In the genomic region with DNA sequence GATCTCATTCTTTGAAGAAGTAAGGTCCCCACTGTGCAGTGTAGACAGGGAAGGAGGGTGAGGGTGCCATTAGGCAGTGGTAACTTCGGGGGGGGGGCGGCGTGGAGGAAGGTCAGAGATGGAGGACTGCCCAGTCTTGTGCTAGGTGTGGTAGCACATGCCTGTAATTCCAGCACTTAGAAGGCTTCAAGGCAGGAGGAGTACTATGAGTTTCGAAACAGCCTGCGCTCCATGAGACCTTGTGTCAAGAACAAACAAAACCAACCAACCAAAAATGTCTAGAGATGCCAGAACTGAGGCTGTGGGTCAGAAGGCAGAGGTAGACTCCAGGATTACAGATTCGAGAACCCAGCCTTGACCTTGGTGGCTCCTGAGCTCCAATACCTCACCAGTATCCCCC, we compare ENCODE assay signal across 19 mouse cellular contexts.
"Had no signal": no experiment of that assay in that cellular context is flagged by ENCODE, and none has a peak within 500 bp of the region (broad histone marks: within the 10 kb centered on the region; RNA-seq: fewer than 3 reads in every experiment).

No protein-coding gene starts in this region.

- H3K9ac ChIP-seq: limb, embryonic 13.5 days; liver, embryonic 12.5 days; liver, embryonic 15.5 days; lung, embryonic 14.5 days; neural tube, embryonic 13.5 days had no signal

- ATAC-seq: liver, embryonic 12.5 days had no signal

- H3K36me3 ChIP-seq: limb, embryonic 10.5 days; limb, embryonic 13.5 days; liver, embryonic 12.5 days; liver, embryonic 15.5 days; midbrain, embryonic 10.5 days; midbrain, embryonic 13.5 days; neural tube, embryonic 13.5 days had no signal

- H3K4me2 ChIP-seq: limb, embryonic 13.5 days; liver, embryonic 12.5 days; liver, embryonic 15.5 days; lung, embryonic 14.5 days; midbrain, embryonic 13.5 days; neural tube, embryonic 13.5 days had no signal

- H3K4me1 ChIP-seq: liver, embryonic 12.5 days; liver, embryonic 15.5 days had no signal

- H3K27ac ChIP-seq: kidney, postnatal 0 days; layer of hippocampus, adult 2 months; limb, embryonic 13.5 days; liver, embryonic 12.5 days; liver, embryonic 15.5 days; midbrain, embryonic 13.5 days had no signal

- DNase-seq: kidney, adult 2 months; kidney, postnatal 25 days; layer of hippocampus, adult 9-11 months; liver; lung, embryonic 14.5 days; retina, postnatal 1 day; thymus, adult 18-20 months; thymus, postnatal 4 days had no signal

- H3K4me3 ChIP-seq: layer of hippocampus, adult 2 months; limb, embryonic 10.5 days; limb, embryonic 13.5 days; liver, embryonic 12.5 days; liver, embryonic 15.5 days; megakaryocyte, embryonic 14.5 days; midbrain, embryonic 10.5 days; midbrain, embryonic 13.5 days; myocyte; neural tube, embryonic 13.5 days had no signal

- H3K9me3 ChIP-seq: limb, embryonic 10.5 days; limb, embryonic 13.5 days; liver, embryonic 12.5 days; liver, embryonic 15.5 days; megakaryocyte, embryonic 14.5 days; midbrain, embryonic 10.5 days; midbrain, embryonic 13.5 days; neural tube, embryonic 13.5 days had no signal
